Mouse (Mus musculus) midbrain, postnatal 0 days (tissue): ENCODE data around the gene Setx. TPM values are rescaled to one million over a fixed set of nuclear protein-coding genes. Genes with fewer than 3 reads are reported as not detected.
"Not testable (repeated sequence)": the region's sequence is repeated elsewhere in the genome, so short reads cannot be mapped to it uniquely, and the experiment has no call there.

Experiments
- ATAC-seq: fragments of 200-750 bp; cut with Nextera tagmentation; 2 replicates; pipeline ENCODE4 v1.8.0; 2017; ENCODE audit warnings: moderate number of reproducible peaks, mild to moderate bottlenecking, moderate TSS enrichment, moderate library complexity; ENCODE audit not compliant: low FRiP score
- DNase-seq: peaks from one replicate; pipeline ENCODE4 v3.0.0-alpha.2; 2015; ENCODE audit warnings: low spot score
- H3K27ac ChIP-seq: fragments of 300-500 bp; sonication (generic); 2 replicates; pipeline ENCODE4 v1.5.1; 2014; ENCODE audit warnings: low read depth, mild to moderate bottlenecking, low read length, mixed read lengths
- H3K27me3 ChIP-seq: fragments of 300-500 bp; sonication (generic); 2 replicates; pipeline ENCODE4 v1.6.1; 2014; ENCODE audit warnings: low read length, control low read depth, mixed read lengths; ENCODE audit not compliant: insufficient read depth
- H3K36me3 ChIP-seq: fragments of 300-500 bp; sonication (generic); 2 replicates; pipeline ENCODE4 v1.6.1; 2014; ENCODE audit warnings: low read length, control low read depth, mixed read lengths; ENCODE audit not compliant: insufficient read depth
- H3K4me1 ChIP-seq: fragments of 300-500 bp; sonication (generic); 2 replicates; pipeline ENCODE4 v1.6.1; 2014; ENCODE audit warnings: mild to moderate bottlenecking, control low read depth, antibody characterized with exemption, low read length, mixed read lengths; ENCODE audit not compliant: insufficient read depth
- H3K4me2 ChIP-seq: fragments of 300-500 bp; sonication (generic); 2 replicates; pipeline ENCODE4 v1.6.1; 2014; ENCODE audit warnings: low read depth, mild to moderate bottlenecking, low read length, mixed read lengths; ENCODE audit not compliant: poor library complexity, severe bottlenecking
- H3K4me3 ChIP-seq: fragments of 300-500 bp; sonication (generic); 2 replicates; pipeline ENCODE4 v1.5.1; 2014; ENCODE audit warnings: low read depth, mild to moderate bottlenecking, low read length, moderate library complexity
- H3K9ac ChIP-seq: fragments of 300-500 bp; sonication (generic); replicated peaks from 2 replicates; pipeline ENCODE4 v1.6.1; 2014; ENCODE audit warnings: mild to moderate bottlenecking, low read length, moderate library complexity, mixed read lengths; ENCODE audit not compliant: poor library complexity, severe bottlenecking
- H3K9me3 ChIP-seq: fragments of 300-500 bp; sonication (generic); 2 replicates; pipeline ENCODE4 v1.6.1; 2016; ENCODE audit warnings: low read length, control low read depth
- CTCF ChIP-seq: IDR thresholded peaks from 2 replicates; pipeline ENCODE4 v1.5.1; 2016; ENCODE audit warnings: antibody characterized with exemption, mild to moderate bottlenecking
- WGBS: fragments of 180-500 bp; shearing (Covaris S2); extraction: QIAGEN DNeasy Blood & Tissue Kit; methylation state at CpG from one replicate; pipeline ENCODE4 v1.1.7; 2014; 5-methylcytosine and 5-hydroxymethylcytosine counted together
- polyA plus RNA-seq: library from polyadenylated mRNA; unstranded; fragments of >200 nt; fragmentation: Nextera tagmentation; extraction: Ambion mirVana; gene quantifications from 2 replicates; pipeline ENCODE4 v1.2.1, GENCODE M21; 2015
- total RNA-seq: library from RNA; depleted of rRNA; stranded (reverse); fragments of >200 nt; gene quantifications from 2 replicates; pipeline ENCODE4 v1.2.3, GENCODE M21; 2014

The Setx gene
- total and polyA plus RNA-seq, 2 experiments from 2014 or later: 16.8 to 43.2 TPM

GRCm38 (mm10) chr2:29095674-29096073 is 28.3 kb upstream of the Setx start:
- Histone ChIP-seq H3K36me3 (no peaks in the 10 kb centered on the region), H3K27me3 (no peaks in the 10 kb centered on the region), H3K9ac (no peak overlapping the region), H3K4me2 (no peak overlapping the region), H3K4me3 (no peak overlapping the region), H3K9me3 (no peaks in the 10 kb centered on the region), H3K27ac (no peak overlapping the region), H3K4me1 (no peaks in the 10 kb centered on the region)
- no peak for TF ChIP-seq CTCF
- ATAC-seq (no peak), DNase-seq (no peak)
- WGBS: 94% methylated on average over 8 of the region's 8 CpGs

GRCm38 (mm10) chr2:29096751-29097150 is 27.2 kb upstream of the Setx start:
- no peaks in the 10 kb centered on the region for H3K36me3 ChIP-seq
- H3K27ac ChIP-seq: no peak overlapping the region
- ATAC-seq: no peak

GRCm38 (mm10) chr2:29097465-29097864 is 26.5 kb upstream of the Setx start:
- WGBS: 82% methylated on average over 3 of the region's 3 CpGs

More at GRCm38 (mm10) chr2:29096751-29097150, 27.2 kb upstream of the Setx start:
- no peaks in the 10 kb centered on the region for H3K27me3 ChIP-seq
- H3K4me3 ChIP-seq: no peak overlapping the region
- no peaks in the 10 kb centered on the region for H3K4me1 ChIP-seq
- TF ChIP-seq CTCF: no peak
- no peaks in the 10 kb centered on the region for H3K9me3 ChIP-seq
- 40% methylated on average over 4 of the region's 4 CpGs for WGBS
- no peak overlapping the region for H3K4me2 ChIP-seq
- no peak overlapping the region for H3K9ac ChIP-seq
- DNase-seq: no peak

GRCm38 (mm10) chr2:29097955-29098354 is 26.0 kb upstream of the Setx start:
- 97% methylated on average over 4 of the region's 5 CpGs for WGBS
- not testable (repeated sequence) for H3K27me3 ChIP-seq, H3K9me3 ChIP-seq, H3K4me1 ChIP-seq, H3K36me3 ChIP-seq, H3K9ac ChIP-seq, H3K27ac ChIP-seq, ATAC-seq, H3K4me3 ChIP-seq, DNase-seq, H3K4me2 ChIP-seq

More at GRCm38 (mm10) chr2:29097465-29097864, 26.5 kb upstream of the Setx start:
- no peak for DNase-seq
- H3K4me2 ChIP-seq: no peak overlapping the region
- H3K4me1 ChIP-seq: no peaks in the 10 kb centered on the region
- TF ChIP-seq CTCF: no peak
- H3K4me3 ChIP-seq: no peak overlapping the region
- no peaks in the 10 kb centered on the region for H3K9me3 ChIP-seq
- H3K36me3 ChIP-seq: no peaks in the 10 kb centered on the region
- no peaks in the 10 kb centered on the region for H3K27me3 ChIP-seq
- H3K27ac ChIP-seq: no peak overlapping the region
- ATAC-seq: no peak
- H3K9ac ChIP-seq: no peak overlapping the region

GRCm38 (mm10) chr2:29098786-29099185 is 25.2 kb upstream of the Setx start:
- Histone ChIP-seq H3K4me2 (no peak overlapping the region), H3K9me3 (no peaks in the 10 kb centered on the region), H3K4me1 (no peaks in the 10 kb centered on the region), H3K4me3 (no peak overlapping the region), H3K36me3 (no peaks in the 10 kb centered on the region), H3K27me3 (no peaks in the 10 kb centered on the region), H3K27ac (no peak overlapping the region), H3K9ac (no peak overlapping the region)
- no peak for TF ChIP-seq CTCF
- ATAC-seq: no peak
- no peak for DNase-seq
- WGBS: 69% methylated on average over 8 of the region's 8 CpGs

- DNase-seq (no peak), ATAC-seq (no peak)
- 91% methylated on average over 14 of the region's 14 CpGs for WGBS
- H3K27me3 ChIP-seq: no peaks in the 10 kb centered on the region
- no peak overlapping the region for H3K27ac ChIP-seq
- H3K4me1 ChIP-seq: no peaks in the 10 kb centered on the region
- H3K9ac ChIP-seq: no peak overlapping the region
- no peak for TF ChIP-seq CTCF
- no peaks in the 10 kb centered on the region for H3K9me3 ChIP-seq
- no peak overlapping the region for H3K4me3 ChIP-seq
- no peak overlapping the region for H3K4me2 ChIP-seq
- H3K36me3 ChIP-seq: no peaks in the 10 kb centered on the region
These were observed 24.3 kb upstream of the Setx start for GRCm38 (mm10) chr2:29099646-29100045.
